Mouse (Mus musculus): ENCODE measurements around the gene Hcrt. TPM values are rescaled to one million over a fixed set of nuclear protein-coding genes. Genes with fewer than 3 reads are reported as not detected.

Gene Hcrt
- total RNA-seq (2023) = not detected

DNA sequence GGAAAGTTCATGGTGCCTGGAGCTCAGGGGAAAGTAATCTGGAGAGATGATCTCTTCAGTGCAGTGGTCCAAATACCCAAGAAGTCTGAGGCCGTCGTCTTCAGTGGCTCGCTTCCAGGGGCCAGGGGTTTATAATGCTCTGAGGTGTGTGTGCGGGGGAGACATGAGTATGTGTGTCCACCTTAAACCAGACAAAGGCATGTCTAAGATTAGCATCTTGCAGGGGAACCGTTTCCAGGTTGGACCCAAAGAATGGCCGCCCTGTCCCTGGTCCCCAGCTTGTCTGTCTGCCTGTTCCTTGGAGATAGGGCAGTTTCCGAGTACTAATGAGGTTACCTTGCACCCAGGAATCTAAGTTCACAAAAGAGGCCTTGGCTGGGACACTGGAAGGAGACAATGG lies at the start of gene Hcrt:
Gene Hcrt, minus strand, starts transcription at position 101 of the 400 bp plus-strand sequence.

DNA sequence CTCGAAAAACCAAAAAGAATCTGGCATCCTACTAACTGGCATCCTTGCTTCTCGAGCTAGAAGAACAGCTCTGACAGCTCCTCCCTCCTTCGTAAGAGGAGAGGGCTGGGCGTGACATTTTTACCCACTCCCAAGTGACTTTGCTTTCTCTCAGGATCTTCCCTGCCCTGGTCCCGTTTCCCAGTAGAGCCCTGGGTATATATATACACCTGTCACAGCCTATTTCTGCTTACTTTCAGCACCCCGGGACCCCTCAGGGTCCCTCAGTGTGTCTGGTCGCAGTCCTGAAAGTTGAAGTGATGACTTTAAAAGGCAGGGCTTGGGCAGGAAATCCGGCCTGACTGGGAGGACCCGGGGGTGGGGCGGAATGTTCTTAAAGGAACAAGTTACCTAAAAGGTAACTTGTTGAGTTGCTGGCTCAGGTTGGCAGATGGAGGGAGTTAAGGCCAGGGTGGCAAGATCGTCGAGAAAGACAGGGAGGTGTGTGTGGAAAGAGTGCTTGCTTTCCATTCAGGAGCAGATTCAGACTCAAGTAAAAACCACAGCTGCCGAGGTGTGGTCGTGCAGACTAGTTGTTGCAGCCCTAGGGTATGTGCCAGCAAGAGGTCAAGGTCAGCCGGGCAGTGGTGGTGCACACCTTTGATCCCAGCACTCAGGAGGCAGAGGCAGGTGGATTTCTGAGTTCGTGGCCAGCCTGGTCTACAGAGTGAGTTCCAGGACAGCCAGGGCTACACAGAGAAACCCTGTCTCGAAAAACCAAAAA lies 8.1 kb upstream of the Hcrt start, which contains the start of gene Ghdc:
Gene Ghdc, minus strand, starts transcription at position 312 of the 763 bp plus-strand sequence.

DNA sequence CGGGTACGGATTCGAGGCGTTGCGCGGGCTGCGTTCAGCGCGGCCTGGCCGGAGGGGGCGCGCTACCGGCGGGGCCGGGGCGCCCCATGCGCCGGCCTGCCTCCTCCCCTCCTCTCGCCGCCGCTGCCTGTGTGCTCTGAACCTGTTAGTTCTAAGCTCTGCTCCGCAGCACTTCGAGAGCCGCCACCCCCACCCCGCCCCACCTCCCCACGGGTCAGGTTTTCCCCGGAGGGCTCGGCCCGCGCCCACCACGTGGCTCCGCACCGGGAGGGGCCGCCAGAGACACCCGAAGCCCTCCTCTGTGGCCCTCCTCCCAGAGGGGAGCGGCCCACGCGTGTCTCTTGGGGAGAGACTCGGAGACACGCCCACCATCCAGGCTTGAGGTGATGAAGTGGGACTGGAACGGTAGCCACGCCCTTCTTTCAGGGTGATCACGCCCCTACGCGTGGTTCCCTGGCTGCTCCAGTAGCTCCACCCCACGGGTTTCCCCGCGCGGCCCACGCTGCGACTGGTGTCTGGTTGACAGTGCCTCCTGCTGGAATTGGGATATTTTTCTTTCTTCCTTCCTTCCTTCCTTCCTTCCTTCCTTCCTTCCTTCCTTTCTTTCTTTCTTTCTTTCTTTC lies 3.0 kb downstream of the Hcrt start, which contains the start of gene Kcnh4:
Gene Kcnh4, minus strand, starts transcription at position 332 of the 623 bp plus-strand sequence.

DNA sequence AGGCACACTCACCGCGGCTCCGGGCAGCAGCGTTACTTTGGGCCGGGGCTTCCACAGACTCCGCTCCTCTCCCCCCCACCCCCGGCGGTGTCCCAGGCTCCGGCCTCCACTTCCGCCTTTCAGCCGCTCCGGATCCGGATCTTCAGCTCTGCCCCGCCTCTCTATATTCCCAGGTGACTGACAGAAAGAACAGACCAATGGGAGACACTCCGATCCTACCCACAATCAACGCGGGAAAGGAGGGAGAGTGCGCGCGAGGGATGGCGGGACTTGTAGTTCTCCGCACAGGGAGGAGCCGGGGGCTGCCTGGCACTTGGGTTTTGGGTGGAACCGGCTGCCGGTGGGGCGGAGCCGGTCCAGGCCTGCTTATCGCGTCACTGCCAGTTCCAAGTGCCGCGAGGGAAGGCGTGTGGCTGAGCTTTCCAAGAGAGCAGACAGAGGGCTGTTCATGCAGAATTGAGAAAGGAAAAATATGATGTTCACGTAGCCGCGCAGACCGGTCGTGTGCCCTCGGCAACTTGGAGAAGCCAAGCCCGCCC lies 24.6 kb downstream of the Hcrt start, which contains the start of gene Rab5c:
Gene Rab5c, minus strand, starts transcription at position 150 of the 539 bp plus-strand sequence.

DNA sequence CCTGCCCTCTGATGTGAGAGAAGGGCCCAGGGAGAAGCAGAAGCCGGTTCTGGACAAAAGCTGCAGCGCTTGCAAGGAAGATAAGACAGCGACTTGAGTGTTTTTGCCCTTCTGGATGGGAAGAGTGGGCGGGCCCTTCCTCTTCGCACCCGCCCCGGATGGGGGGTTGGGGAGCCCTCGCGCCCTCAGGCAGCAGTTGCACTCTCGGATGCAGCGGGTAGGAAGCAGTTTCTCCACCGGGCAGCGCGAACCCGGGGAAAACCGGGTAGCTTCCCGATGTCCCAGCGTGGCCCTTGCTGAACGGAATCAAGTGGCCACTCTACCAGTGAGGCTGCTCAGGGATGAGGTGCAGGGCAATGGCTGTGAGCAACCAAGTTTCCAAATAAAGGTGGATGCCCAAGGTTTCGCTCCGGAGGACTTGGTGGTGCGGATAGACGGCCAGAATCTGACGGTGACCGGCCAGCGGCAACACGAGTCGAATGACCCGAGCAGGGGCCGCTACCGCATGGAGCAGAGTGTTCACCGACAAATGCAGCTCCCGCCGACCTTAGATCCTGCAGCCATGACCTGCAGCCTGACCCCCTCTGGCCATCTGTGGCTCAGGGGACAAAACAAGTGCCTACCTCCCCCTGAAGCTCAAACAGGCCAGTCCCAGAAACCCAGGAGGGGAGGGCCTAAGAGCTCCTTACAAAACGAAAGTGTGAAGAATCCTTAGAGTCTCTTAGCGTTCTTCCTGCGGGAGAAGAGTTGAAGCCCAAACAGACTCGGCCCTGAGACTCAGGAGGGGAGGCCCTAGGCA lies 48.8 kb downstream of the Hcrt start, which contains the start of gene Hspb9:
Gene Hspb9, plus strand, starts transcription at position 116 of the 799 bp plus-strand sequence.

DNA sequence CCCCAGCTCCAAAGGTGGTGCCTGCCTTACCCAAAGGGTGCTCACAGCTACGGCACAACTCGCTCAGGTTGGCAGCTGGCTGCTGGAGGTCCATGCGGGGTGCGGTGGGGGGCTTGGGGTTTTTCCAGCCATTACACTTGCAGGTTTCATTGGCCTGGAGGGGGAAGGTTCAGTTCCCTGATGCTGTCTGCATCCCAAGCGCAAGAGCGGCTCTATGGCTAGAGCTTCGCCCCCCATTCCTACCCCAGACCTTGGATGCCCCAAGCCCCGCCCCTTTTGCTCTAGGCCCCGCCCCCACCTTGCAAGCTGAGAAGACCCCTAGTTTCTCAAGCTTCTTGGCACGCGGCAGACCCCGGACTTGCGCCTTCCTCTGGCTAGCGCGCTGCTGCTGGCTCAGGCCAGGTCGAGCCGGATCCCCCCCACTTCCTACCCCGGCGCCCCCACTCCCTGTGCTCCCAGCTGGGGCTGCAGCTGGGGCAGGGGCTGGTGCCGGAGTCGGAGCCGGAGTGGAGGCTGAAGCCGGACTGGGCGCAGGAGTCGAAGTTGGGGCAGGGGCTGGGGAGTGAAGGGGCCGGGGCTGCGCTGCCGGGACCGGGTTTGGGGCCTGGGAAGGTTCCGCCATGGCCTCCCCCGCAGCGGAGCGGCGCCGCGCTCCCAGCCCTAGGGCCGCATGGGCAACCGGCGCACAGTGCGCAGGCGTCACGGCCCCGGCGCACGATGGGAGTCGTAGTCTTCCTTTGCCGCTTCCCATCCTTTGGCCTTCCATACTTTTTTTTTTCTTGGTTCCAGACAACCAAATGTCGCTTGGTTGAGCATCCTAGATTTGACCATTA lies 50.7 kb downstream of the Hcrt start, which contains the start of gene Kat2a:
Gene Kat2a, minus strand, starts transcription at position 683 of the 833 bp plus-strand sequence.

Other genes starting within 250 kb of the Hcrt start
- gene Acly, start 234.9 kb downstream of the Hcrt start, total RNA-seq (2023) = 100 to 1,000 TPM; 124 to 133 TPM
- not detected for gene Ttc25, start 217.3 kb downstream of the Hcrt start, total RNA-seq (2023)
- gene Cnp, start 188.0 kb downstream of the Hcrt start, total RNA-seq (2023) = 10 to 100 TPM; 14.3 to 16.9 TPM
- 10 to 100 TPM; 40.5 to 55.3 TPM for gene Nkiras2, start 143.7 kb downstream of the Hcrt start, total RNA-seq (2023)
- gene Dnajc7, start 142.8 kb downstream of the Hcrt start, total RNA-seq (2023) = 100 to 1,000 TPM; 119 to 154 TPM
- not detected for gene Zfp385c, start 70.5 kb downstream of the Hcrt start, total RNA-seq (2023)
- gene Dhx58, start 58.7 kb downstream of the Hcrt start, total RNA-seq (2023) = 10 to 100 TPM; 22.4 to 25.3 TPM
- gene Kat2a, start 50.5 kb downstream of the Hcrt start, total RNA-seq (2023) = 10 to 100 TPM; 11.2 to 11.7 TPM
- not detected for gene Hspb9, start 49.1 kb downstream of the Hcrt start, total RNA-seq (2023)
- 100 to 1,000 TPM; 171 to 185 TPM for gene Rab5c, start 24.7 kb downstream of the Hcrt start, total RNA-seq (2023)
- not detected for gene Kcnh4, start 3.0 kb downstream of the Hcrt start, total RNA-seq (2023)
- gene Ghdc, start 8.0 kb upstream of the Hcrt start, total RNA-seq (2023) = 10 to 100 TPM in 1 of 2 experiments, 1 to 10 TPM in 1; 9.6 to 12.5 TPM
- 10 to 100 TPM; 91.5 to 97.7 TPM for gene Stat5b, start 87.8 kb upstream of the Hcrt start, total RNA-seq (2023)
- gene Stat5a, start 96.4 kb upstream of the Hcrt start, total RNA-seq (2023) = 10 to 100 TPM; 27.8 to 30.0 TPM
- 100 to 1,000 TPM; 260 to 273 TPM for gene Stat3, start 176.6 kb upstream of the Hcrt start, total RNA-seq (2023)
- gene Cavin1, start 208.0 kb upstream of the Hcrt start, total RNA-seq (2023) = 1 to 10 TPM in 1 of 2 experiments, under 1 TPM in 1; 0.49 to 1.3 TPM
- gene Atp6v0a1, start 246.5 kb upstream of the Hcrt start, total RNA-seq (2023) = 100 to 1,000 TPM; 105 to 107 TPM